Mouse (Mus musculus): Measurements from ENCODE around the gene Orm3. TPM values are rescaled to one million over a fixed set of nuclear protein-coding genes. Genes with fewer than 3 reads are reported as not detected.

Gene Orm3
- polyA plus RNA-seq (2012; rRNA removed; ENCODE audit: low replicate concordance) = 1.2 and 3.1 TPM in 2 replicates

GRCm38 (mm10) chr4:63355877-63356665 lies at the start of gene Orm3:
Gene Orm3, plus strand, starts transcription at chr4:63356162.

GRCm38 (mm10) chr4:63344295-63344694 lies 11.7 kb upstream of the Orm3 start, which contains the start of gene Orm1:
Gene Orm1, plus strand, starts transcription at chr4:63344560.

GRCm38 (mm10) chr4:63362150-63362549 lies 6.2 kb downstream of the Orm3 start, which contains the start of gene Orm2:
Gene Orm2, plus strand, starts transcription at chr4:63362449.

GRCm38 (mm10) chr4:63403040-63403959 lies 47.3 kb downstream of the Orm3 start, which contains the start of gene Akna:
Gene Akna, minus strand, starts transcription at chr4:63403354.

Other genes starting within 250 kb of the Orm3 start
- gene Ambp, start 201.4 kb upstream of the Orm3 start, polyA plus RNA-seq (2012; rRNA removed; ENCODE audit: low replicate concordance) = 0.11 and 1.1 TPM in 2 replicates
- gene Kif12, start 184.0 kb upstream of the Orm3 start, polyA plus RNA-seq (2012; rRNA removed; ENCODE audit: low replicate concordance) = 1.3 TPM in 1 of 2 replicates, not detected in the other
- gene Col27a1, start 142.2 kb upstream of the Orm3 start, polyA plus RNA-seq (2012; rRNA removed; ENCODE audit: low replicate concordance) = 7.3 and 18.4 TPM in 2 replicates
- gene Orm1, start 11.6 kb upstream of the Orm3 start, polyA plus RNA-seq (2012; rRNA removed; ENCODE audit: low replicate concordance) = 116 and 597 TPM in 2 replicates
- gene Orm2, start 6.3 kb downstream of the Orm3 start, polyA plus RNA-seq (2012; rRNA removed; ENCODE audit: low replicate concordance) = 2.5 and 13.6 TPM in 2 replicates
- 6.6 and 10.3 TPM in 2 replicates for gene Akna, start 47.2 kb downstream of the Orm3 start, polyA plus RNA-seq (2012; rRNA removed; ENCODE audit: low replicate concordance)
- gene Whrn, start 139.8 kb downstream of the Orm3 start, polyA plus RNA-seq (2012; rRNA removed; ENCODE audit: low replicate concordance) = 2.8 and 18.6 TPM in 2 replicates
- 40.7 and 41.4 TPM in 2 replicates for gene Atp6v1g1, start 188.6 kb downstream of the Orm3 start, polyA plus RNA-seq (2012; rRNA removed; ENCODE audit: low replicate concordance)
- 15.7 and 20.1 TPM in 2 replicates for gene Tmem268, start 202.6 kb downstream of the Orm3 start, polyA plus RNA-seq (2012; rRNA removed; ENCODE audit: low replicate concordance)
- not detected in 2 replicates for gene Gm11213, start 249.1 kb downstream of the Orm3 start, polyA plus RNA-seq (2012; rRNA removed; ENCODE audit: low replicate concordance)

Measured in subcutaneous adipose tissue, adult 2 months (tissue).